Mouse (Mus musculus) liver, adult (tissue): ENCODE measurements around the gene Itpr1.

Source experiments
- GATA4 ChIP-seq: IDR thresholded peaks from 2 replicates; pipeline ENCODE4 v1.6.1; 2014; ENCODE audit warnings: mild to moderate bottlenecking, low read length; ENCODE audit not compliant: insufficient replicate concordance

Itpr1 gene

GRCm38 (mm10) chr6:108569460-108570187 lies 356.7 kb downstream of the Itpr1 start:
- no peak for TF ChIP-seq GATA4

GRCm38 (mm10) chr6:108570351-108571041 lies 357.6 kb downstream of the Itpr1 start:
- TF ChIP-seq GATA4, result no peak

- TF ChIP-seq GATA4, result no peak; the same call in 1 of the 2 replicates
Measured at GRCm38 (mm10) chr6:108571042-108571590, 358.2 kb downstream of the Itpr1 start.

- no peak for TF ChIP-seq GATA4
Measured at GRCm38 (mm10) chr6:108572646-108573045, 359.8 kb downstream of the Itpr1 start.

GRCm38 (mm10) chr6:108577056-108577455 lies 364.2 kb downstream of the Itpr1 start:
- TF ChIP-seq GATA4, result no peak

- no peak for TF ChIP-seq GATA4
Measured at GRCm38 (mm10) chr6:108588426-108588825, 375.5 kb downstream of the Itpr1 start.

- TF ChIP-seq GATA4, result no peak
Measured at GRCm38 (mm10) chr6:108592227-108592626, 379.3 kb downstream of the Itpr1 start.

- TF ChIP-seq GATA4, result no peak
Measured at GRCm38 (mm10) chr6:108592636-108593035, 379.7 kb downstream of the Itpr1 start.

- no peak for TF ChIP-seq GATA4
Measured at GRCm38 (mm10) chr6:108594171-108594841, 381.4 kb downstream of the Itpr1 start.

GRCm38 (mm10) chr6:108598691-108599090 lies 385.8 kb downstream of the Itpr1 start:
- TF ChIP-seq GATA4, result no peak

GRCm38 (mm10) chr6:108599317-108599716 lies 386.4 kb downstream of the Itpr1 start:
- TF ChIP-seq GATA4, result no peak
